Mouse (Mus musculus): ENCODE data around the gene Prm2. TPM values are rescaled to one million over a fixed set of nuclear protein-coding genes. Genes with fewer than 3 reads are reported as not detected.

Prm2 gene
- polyA plus RNA-seq, 1 experiment = not detected

- no peak overlapping the region for H3K27ac ChIP-seq (ENCODE audit: insufficient read depth, low read length)
- H3K4me3 ChIP-seq (replicated peaks; ENCODE audit: insufficient read depth, low read depth, low read length) = no peak overlapping the region
- TF ChIP-seq POLR2A (IDR thresholded peaks at IDR 0.05; ENCODE audit: borderline replicate concordance, insufficient read depth, low read length) (no peak), CTCF (IDR thresholded peaks at IDR 0.05; ENCODE audit: borderline replicate concordance, insufficient read depth, low read depth, low read length) (no peak)
- no peaks in the 10 kb centered on the region for H3K27me3 ChIP-seq (ENCODE audit: control insufficient read depth, insufficient read depth, low read length)
- peaks cover 2% of the 10 kb centered on the region; the same call in 1 of the 2 replicates for H3K4me1 ChIP-seq (ENCODE audit: control insufficient read depth, insufficient read depth, low read length)
- WGBS = 79% methylated on average over 3 of the region's 3 CpGs
- DNase-seq = no peak
Measured at GRCm38 (mm10) chr16:10837250-10837649, 41.3 kb upstream of the Prm2 start.

GRCm38 (mm10) chr16:10836388-10836787, 40.5 kb upstream of the Prm2 start:
- H3K4me3 ChIP-seq (replicated peaks; ENCODE audit: insufficient read depth, low read depth, low read length) = no peak overlapping the region
- no peaks in the 10 kb centered on the region for H3K4me1 ChIP-seq (ENCODE audit: control insufficient read depth, insufficient read depth, low read length)
- H3K27ac ChIP-seq (ENCODE audit: insufficient read depth, low read length) = no peak overlapping the region
- H3K27me3 ChIP-seq (ENCODE audit: control insufficient read depth, insufficient read depth, low read length) = no peaks in the 10 kb centered on the region
- DNase-seq = no peak
- no peak for TF ChIP-seq CTCF (IDR thresholded peaks at IDR 0.05; ENCODE audit: borderline replicate concordance, insufficient read depth, low read depth, low read length)
- no peak for TF ChIP-seq POLR2A (IDR thresholded peaks at IDR 0.05; ENCODE audit: borderline replicate concordance, insufficient read depth, low read length)
- 99% methylated on average over 3 of the region's 3 CpGs for WGBS

DNA sequence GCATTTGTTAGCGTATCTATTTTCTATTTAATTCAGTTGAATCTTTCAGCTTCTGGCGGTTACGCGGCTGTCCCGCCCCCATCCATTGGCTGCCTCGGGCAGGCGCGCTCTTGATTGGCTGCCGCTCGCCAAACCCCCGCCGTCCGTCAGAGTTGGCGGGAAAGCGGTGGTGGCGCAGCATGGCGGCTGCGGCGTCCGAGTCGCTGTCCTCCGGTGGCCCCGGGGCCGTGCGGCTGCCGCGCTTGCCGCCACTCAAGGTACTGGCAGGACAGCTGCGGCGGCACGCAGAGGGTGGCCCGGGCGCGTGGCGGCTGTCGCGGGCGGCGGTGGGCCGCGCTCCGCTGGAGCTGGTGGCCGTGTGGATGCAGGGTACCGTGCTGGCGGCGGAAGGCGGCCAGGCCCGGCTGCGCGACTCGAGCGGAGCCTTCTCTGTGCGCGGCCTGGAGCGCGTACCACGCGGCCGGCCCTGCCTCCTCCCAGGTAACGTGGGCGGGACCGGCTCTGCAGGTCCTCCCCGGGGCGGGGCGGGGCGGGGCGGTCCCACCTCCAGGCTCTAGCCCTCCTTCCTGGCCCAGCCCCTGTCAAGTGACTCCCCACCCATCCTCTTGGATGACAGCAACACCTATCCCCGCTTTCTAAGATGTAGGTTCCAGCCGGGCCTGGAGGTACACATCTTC, 39.1 kb upstream of the Prm2 start, which contains the start of gene Rmi2:
Gene Rmi2 (plus strand): TSS at position 149 of the 677 bp plus-strand sequence.
- no peak within 1 kb of the TSS for H3K27ac ChIP-seq (ENCODE audit: insufficient read depth, low read length)
- H3K27me3 ChIP-seq (ENCODE audit: control insufficient read depth, insufficient read depth, low read length) = no peaks in the 10 kb centered on the region
- WGBS = under 1% methylated on average over 68 of the region's 69 CpGs
- H3K4me1 ChIP-seq (ENCODE audit: control insufficient read depth, insufficient read depth, low read length) = no peaks in the 10 kb centered on the region
- peak; percentile 90 to 91 for DNase-seq
- H3K4me3 ChIP-seq (replicated peaks; ENCODE audit: insufficient read depth, low read depth, low read length) = peak within 1 kb of the TSS; percentile 60
- 0 out of 2 replicates have a peak, but pooled peaks have one; percentile 8 for TF ChIP-seq POLR2A (IDR thresholded peaks at IDR 0.05; ENCODE audit: borderline replicate concordance, insufficient read depth, low read length)
- no peak for TF ChIP-seq CTCF (IDR thresholded peaks at IDR 0.05; ENCODE audit: borderline replicate concordance, insufficient read depth, low read depth, low read length)

GRCm38 (mm10) chr16:10834542-10834910, 38.6 kb upstream of the Prm2 start:
- peak overlapping the region; percentile 60 for H3K4me3 ChIP-seq (replicated peaks; ENCODE audit: insufficient read depth, low read depth, low read length)
- no peaks in the 10 kb centered on the region for H3K27me3 ChIP-seq (ENCODE audit: control insufficient read depth, insufficient read depth, low read length)
- H3K27ac ChIP-seq (ENCODE audit: insufficient read depth, low read length) = no peak overlapping the region
- no peaks in the 10 kb centered on the region for H3K4me1 ChIP-seq (ENCODE audit: control insufficient read depth, insufficient read depth, low read length)
- under 1% methylated on average over 12 of the region's 12 CpGs for WGBS
- TF ChIP-seq POLR2A (IDR thresholded peaks at IDR 0.05; ENCODE audit: borderline replicate concordance, insufficient read depth, low read length) (no peak), CTCF (IDR thresholded peaks at IDR 0.05; ENCODE audit: borderline replicate concordance, insufficient read depth, low read depth, low read length) (no peak)
- no peak for DNase-seq

GRCm38 (mm10) chr16:10828461-10828805, 32.5 kb upstream of the Prm2 start:
- Histone ChIP-seq H3K4me1 (ENCODE audit: control insufficient read depth, insufficient read depth, low read length) (no peaks in the 10 kb centered on the region), H3K4me3 (replicated peaks; ENCODE audit: insufficient read depth, low read depth, low read length) (no peak overlapping the region), H3K27ac (ENCODE audit: insufficient read depth, low read length) (no peak overlapping the region), H3K27me3 (ENCODE audit: control insufficient read depth, insufficient read depth, low read length) (no peaks in the 10 kb centered on the region)
- DNase-seq = no peak
- TF ChIP-seq POLR2A (IDR thresholded peaks at IDR 0.05; ENCODE audit: borderline replicate concordance, insufficient read depth, low read length) (no peak), CTCF (IDR thresholded peaks at IDR 0.05; ENCODE audit: borderline replicate concordance, insufficient read depth, low read depth, low read length) (no peak)
- WGBS = 71% methylated on average over 4 of the region's 4 CpGs

GRCm38 (mm10) chr16:10827766-10828460, 32.0 kb upstream of the Prm2 start:
- no peak for TF ChIP-seq CTCF (IDR thresholded peaks at IDR 0.05; ENCODE audit: borderline replicate concordance, insufficient read depth, low read depth, low read length)
- no peak for TF ChIP-seq POLR2A (IDR thresholded peaks at IDR 0.05; ENCODE audit: borderline replicate concordance, insufficient read depth, low read length)
- no peaks in the 10 kb centered on the region for H3K4me1 ChIP-seq (ENCODE audit: control insufficient read depth, insufficient read depth, low read length)
- H3K27ac ChIP-seq (ENCODE audit: insufficient read depth, low read length) = no peak overlapping the region
- 83% methylated on average over 7 of the region's 7 CpGs for WGBS
- H3K4me3 ChIP-seq (replicated peaks; ENCODE audit: insufficient read depth, low read depth, low read length) = no peak overlapping the region
- DNase-seq = no peak
- no peaks in the 10 kb centered on the region for H3K27me3 ChIP-seq (ENCODE audit: control insufficient read depth, insufficient read depth, low read length)

- no peaks in the 10 kb centered on the region for H3K4me1 ChIP-seq (ENCODE audit: control insufficient read depth, insufficient read depth, low read length)
- H3K27me3 ChIP-seq (ENCODE audit: control insufficient read depth, insufficient read depth, low read length) = no peaks in the 10 kb centered on the region
- TF ChIP-seq POLR2A (IDR thresholded peaks at IDR 0.05; ENCODE audit: borderline replicate concordance, insufficient read depth, low read length) = no peak
- TF ChIP-seq CTCF (IDR thresholded peaks at IDR 0.05; ENCODE audit: borderline replicate concordance, insufficient read depth, low read depth, low read length) = no peak
- 94% methylated on average over 9 of the region's 9 CpGs for WGBS
- H3K27ac ChIP-seq (ENCODE audit: insufficient read depth, low read length) = no peak overlapping the region
- no peak for DNase-seq
- H3K4me3 ChIP-seq (replicated peaks; ENCODE audit: insufficient read depth, low read depth, low read length) = no peak overlapping the region
Measured at GRCm38 (mm10) chr16:10827269-10827668, 31.3 kb upstream of the Prm2 start.

DNA sequence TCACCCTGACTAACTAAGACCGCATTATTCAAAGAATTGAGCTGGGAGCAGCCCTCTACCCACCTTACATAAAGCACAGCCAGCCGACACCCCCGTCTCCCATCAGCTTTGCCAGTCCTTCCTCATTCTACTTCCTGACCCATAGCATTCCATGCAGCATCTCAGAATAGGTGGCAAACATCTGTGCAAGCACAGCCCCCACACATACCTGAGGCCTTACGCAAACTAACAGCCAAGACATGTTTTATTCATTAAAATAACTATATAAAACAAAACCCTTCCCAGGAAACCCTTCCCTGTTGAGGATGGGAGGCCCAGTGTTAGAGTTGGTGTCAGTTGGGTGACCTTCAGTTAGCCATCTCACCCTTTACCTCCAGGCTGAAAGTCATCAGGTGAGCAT, 29.9 kb upstream of the Prm2 start:
- no peak overlapping the region for H3K4me3 ChIP-seq (replicated peaks; ENCODE audit: insufficient read depth, low read depth, low read length)
- H3K4me1 ChIP-seq (ENCODE audit: control insufficient read depth, insufficient read depth, low read length) = no peaks in the 10 kb centered on the region
- WGBS = 98% methylated on average over 4 of the region's 4 CpGs
- no peak overlapping the region for H3K27ac ChIP-seq (ENCODE audit: insufficient read depth, low read length)
- no peak for TF ChIP-seq POLR2A (IDR thresholded peaks at IDR 0.05; ENCODE audit: borderline replicate concordance, insufficient read depth, low read length)
- no peak for TF ChIP-seq CTCF (IDR thresholded peaks at IDR 0.05; ENCODE audit: borderline replicate concordance, insufficient read depth, low read depth, low read length)
- DNase-seq = no peak
- H3K27me3 ChIP-seq (ENCODE audit: control insufficient read depth, insufficient read depth, low read length) = no peaks in the 10 kb centered on the region

Measured in cerebellum, adult 2 months (tissue).